In genomic region chr6:124683591-124684417, GRCm38 (mm10) we compare ENCODE assay signal across 8 mouse cellular contexts. TPM values are rescaled to one million over a fixed set of nuclear protein-coding genes. Genes with fewer than 3 reads are reported as not detected.
DNase-seq lines count a peak whose midpoint lies in the region; ATAC-seq lines count a peak whose summit lies in the region.

No protein-coding gene starts in this region.

- H3K4me3 ChIP-seq in heart, embryonic 15.5 days, result no peak overlapping the region
- no peak overlapping the region for H3K4me3 ChIP-seq in heart, embryonic 10.5 days
- peak overlapping the region; percentile 16; the same call in 1 of the 2 replicates for H3K4me3 ChIP-seq in liver, embryonic 13.5 days (replicated peaks)
- no peak overlapping the region for H3K4me3 ChIP-seq in hindbrain, embryonic 13.5 days

- DNase-seq in heart, embryonic 10.5 days (ENCODE audit: low spot score), result no peak
- peak; percentile 94 for DNase-seq in NIH3T3 (ENCODE audit: low read depth)
- DNase-seq in gastrocnemius, postnatal 10 days, result peak; percentile 48
- peak; percentile 57 for DNase-seq in liver, embryonic 13.5 days
- peak; percentile 57 for DNase-seq in urinary bladder, postnatal 25 days (ENCODE audit: low spot score)
- no peak for DNase-seq in T-cell, adult 2 months (ENCODE audit: low spot score)

- no peaks in the 10 kb centered on the region for H3K27me3 ChIP-seq in heart, embryonic 15.5 days
- H3K27me3 ChIP-seq in heart, embryonic 10.5 days (ENCODE audit: insufficient read depth, poor library complexity, severe bottlenecking), result no peaks in the 10 kb centered on the region
- H3K27me3 ChIP-seq in liver, embryonic 13.5 days, result no peaks in the 10 kb centered on the region
- no peaks in the 10 kb centered on the region for H3K27me3 ChIP-seq in hindbrain, embryonic 13.5 days

- H3K9ac ChIP-seq in heart, embryonic 15.5 days, result no peak overlapping the region
- H3K9ac ChIP-seq in liver, embryonic 13.5 days, result peak overlapping the region; percentile 47
- no peak overlapping the region for H3K9ac ChIP-seq in hindbrain, embryonic 13.5 days

- ATAC-seq in heart, embryonic 15.5 days (replicated peaks; ENCODE audit: insufficient number of reproducible peaks, insufficient read depth, low FRiP score, low read depth), result peak; percentile 41
- ATAC-seq in liver, embryonic 13.5 days (ENCODE audit: low read depth), result peak; percentile 90
- ATAC-seq in hindbrain, embryonic 13.5 days (ENCODE audit: low FRiP score), result no peak

- no peak overlapping the region for H3K4me2 ChIP-seq in heart, embryonic 15.5 days
- H3K4me2 ChIP-seq in liver, embryonic 13.5 days, result peak overlapping the region; percentile 53
- H3K4me2 ChIP-seq in hindbrain, embryonic 13.5 days, result no peak overlapping the region

- H3K9me3 ChIP-seq in heart, embryonic 15.5 days (replicated peaks), result no peaks in the 10 kb centered on the region
- H3K9me3 ChIP-seq in heart, embryonic 10.5 days, result no peaks in the 10 kb centered on the region
- H3K9me3 ChIP-seq in liver, embryonic 13.5 days (replicated peaks), result no peaks in the 10 kb centered on the region
- no peaks in the 10 kb centered on the region for H3K9me3 ChIP-seq in hindbrain, embryonic 13.5 days

- H3K27ac ChIP-seq in heart, embryonic 15.5 days, result no peak overlapping the region
- no peak overlapping the region for H3K27ac ChIP-seq in heart, embryonic 10.5 days
- H3K27ac ChIP-seq in liver, embryonic 13.5 days, result peak overlapping the region; percentile 80
- H3K27ac ChIP-seq in hindbrain, embryonic 13.5 days, result no peak overlapping the region

- H3K36me3 ChIP-seq in heart, embryonic 15.5 days, result no peaks in the 10 kb centered on the region
- no peaks in the 10 kb centered on the region for H3K36me3 ChIP-seq in heart, embryonic 10.5 days
- H3K36me3 ChIP-seq in liver, embryonic 13.5 days, result peaks cover 17% of the 10 kb centered on the region; the same call in 1 of the 2 replicates
- 0 out of 2 replicates have a peak, but pooled peaks cover 3% of the 10 kb centered on the region for H3K36me3 ChIP-seq in hindbrain, embryonic 13.5 days

- 55% methylated on average over 14 of the region's 14 CpGs for WGBS in heart, embryonic 15.5 days
- 67% methylated on average over 14 of the region's 14 CpGs for WGBS in heart, embryonic 10.5 days
- 52% methylated on average over 14 of the region's 14 CpGs for WGBS in liver, embryonic 13.5 days (ENCODE audit: insufficient replicate concordance)
- WGBS in hindbrain, embryonic 13.5 days, result 91% methylated on average over 14 of the region's 14 CpGs

- peaks cover 19% of the 10 kb centered on the region for H3K4me1 ChIP-seq in heart, embryonic 15.5 days (replicated peaks)
- H3K4me1 ChIP-seq in heart, embryonic 10.5 days, result peaks cover 12% of the 10 kb centered on the region
- peaks cover 74% of the 10 kb centered on the region for H3K4me1 ChIP-seq in liver, embryonic 13.5 days (replicated peaks)
- no peaks in the 10 kb centered on the region for H3K4me1 ChIP-seq in hindbrain, embryonic 13.5 days (replicated peaks)

RNA-seq across cellular contexts. Expression of gene Lpcat3, which starts 21.0 kb away (rescaled TPM):
- polyA plus RNA-seq in heart, embryonic 15.5 days (2015; fragmentation: Nextera tagmentation; extraction: Ambion mirVana), result 41.0 and 53.6 TPM in 2 replicates
- 45.2 and 53.8 TPM in 2 replicates for polyA plus RNA-seq in heart, embryonic 10.5 days (2016; fragmentation: Nextera tagmentation; extraction: Ambion mirVana)
- 10 to 100 TPM; 28.2 to 41.3 TPM for total RNA-seq in gastrocnemius, postnatal 10 days (2021)
- polyA plus RNA-seq in liver, embryonic 13.5 days (2015; fragmentation: Nextera tagmentation; extraction: Ambion mirVana), result 68.4 and 73.9 TPM in 2 replicates
- 38.5 and 52.2 TPM in 2 replicates for polyA plus RNA-seq in hindbrain, embryonic 13.5 days (2015; fragmentation: Nextera tagmentation; extraction: Ambion mirVana)

RNA-seq across cellular contexts. Expression of gene Emg1, which starts 28.2 kb away (rescaled TPM):
- 108 and 121 TPM in 2 replicates for polyA plus RNA-seq in heart, embryonic 15.5 days (2015; fragmentation: Nextera tagmentation; extraction: Ambion mirVana)
- polyA plus RNA-seq in heart, embryonic 10.5 days (2016; fragmentation: Nextera tagmentation; extraction: Ambion mirVana), result 162 and 216 TPM in 2 replicates
- 10 to 100 TPM; 61.0 to 62.5 TPM for total RNA-seq in gastrocnemius, postnatal 10 days (2021)
- 189 and 198 TPM in 2 replicates for polyA plus RNA-seq in liver, embryonic 13.5 days (2015; fragmentation: Nextera tagmentation; extraction: Ambion mirVana)
- 111 and 118 TPM in 2 replicates for polyA plus RNA-seq in hindbrain, embryonic 13.5 days (2015; fragmentation: Nextera tagmentation; extraction: Ambion mirVana)

RNA-seq across cellular contexts. Expression of gene Phb2, which starts 28.3 kb away (rescaled TPM):
- polyA plus RNA-seq in heart, embryonic 15.5 days (2015; fragmentation: Nextera tagmentation; extraction: Ambion mirVana), result 307 and 324 TPM in 2 replicates
- 438 and 483 TPM in 2 replicates for polyA plus RNA-seq in heart, embryonic 10.5 days (2016; fragmentation: Nextera tagmentation; extraction: Ambion mirVana)
- total RNA-seq in gastrocnemius, postnatal 10 days (2021), result 100 to 1,000 TPM; 205 to 206 TPM
- polyA plus RNA-seq in liver, embryonic 13.5 days (2015; fragmentation: Nextera tagmentation; extraction: Ambion mirVana), result 356 and 373 TPM in 2 replicates
- 254 and 257 TPM in 2 replicates for polyA plus RNA-seq in hindbrain, embryonic 13.5 days (2015; fragmentation: Nextera tagmentation; extraction: Ambion mirVana)

RNA-seq across cellular contexts. Expression of gene C1s2, which starts 47.9 kb away (rescaled TPM):
- polyA plus RNA-seq in heart, embryonic 15.5 days (2015; fragmentation: Nextera tagmentation; extraction: Ambion mirVana), result not detected in 2 replicates
- 0.06 TPM in 1 of 2 replicates, not detected in the other for polyA plus RNA-seq in heart, embryonic 10.5 days (2016; fragmentation: Nextera tagmentation; extraction: Ambion mirVana)
- 1 to 10 TPM in 1 of 2 experiments, under 1 TPM in 1; 0.68 to 1.1 TPM for total RNA-seq in gastrocnemius, postnatal 10 days (2021)
- polyA plus RNA-seq in liver, embryonic 13.5 days (2015; fragmentation: Nextera tagmentation; extraction: Ambion mirVana), result not detected in 2 replicates
- polyA plus RNA-seq in hindbrain, embryonic 13.5 days (2015; fragmentation: Nextera tagmentation; extraction: Ambion mirVana), result 0.06 and 0.16 TPM in 2 replicates

RNA-seq across cellular contexts. Expression of gene Ptpn6, which starts 54.7 kb away (rescaled TPM):
- polyA plus RNA-seq in heart, embryonic 15.5 days (2015; fragmentation: Nextera tagmentation; extraction: Ambion mirVana), result 5.6 and 21.1 TPM in 2 replicates
- polyA plus RNA-seq in heart, embryonic 10.5 days (2016; fragmentation: Nextera tagmentation; extraction: Ambion mirVana), result 5.9 and 8.6 TPM in 2 replicates
- total RNA-seq in gastrocnemius, postnatal 10 days (2021), result 1 to 10 TPM; 1.8 to 3.8 TPM
- 28.7 and 29.5 TPM in 2 replicates for polyA plus RNA-seq in liver, embryonic 13.5 days (2015; fragmentation: Nextera tagmentation; extraction: Ambion mirVana)
- polyA plus RNA-seq in hindbrain, embryonic 13.5 days (2015; fragmentation: Nextera tagmentation; extraction: Ambion mirVana), result 5.0 and 5.9 TPM in 2 replicates

Comparison
In these comparisons a context has a peak if more than half of its experiments do, and no peak if none do; other contexts are left out.
1. DNase-seq: peak in NIH3T3 (single experiment), gastrocnemius, postnatal 10 days (single experiment), liver, embryonic 13.5 days (single experiment) and urinary bladder, postnatal 25 days (single experiment); none in heart, embryonic 10.5 days (single experiment) and T-cell, adult 2 months (single experiment).